Mouse (Mus musculus) cerebellum, postnatal 4 days (tissue): ENCODE results near the gene Ccdc43.
A peak's percentile ranks its signal among the peaks of the same experiment; 100 is the strongest.
"Not testable (repeated sequence)": the region's sequence is repeated elsewhere in the genome, so short reads cannot be mapped to it uniquely, and the experiment has no call there.

Experiments used
- DNase-seq, 2 experiments: peaks; one replicate each; pipeline ENCODE4 v3.0.0; 2022; ENCODE audit warnings: low spot score in 2 of 2, mixed read lengths in 1 of 2

Ccdc43 gene

GRCm38 (mm10) chr11:102697338-102698017, at the start of gene Ccdc43:
Ccdc43 (minus strand) TSS chr11:102697782.
- DNase-seq = peak; percentile 59 to 79

- peak in 1 of 2 experiments; percentile 3 for DNase-seq
These were observed 47.2 kb upstream of the Ccdc43 start for GRCm38 (mm10) chr11:102744746-102745145.

GRCm38 (mm10) chr11:102742843-102743242, 45.3 kb upstream of the Ccdc43 start:
- DNase-seq = no peak

- peak in 1 of 2 experiments; percentile 52 for DNase-seq
These were observed 44.5 kb upstream of the Ccdc43 start for GRCm38 (mm10) chr11:102742066-102742465.

GRCm38 (mm10) chr11:102741129-102741950, 43.8 kb upstream of the Ccdc43 start:
- DNase-seq = peak in 1 of 2 experiments; percentile 72

- no peak for DNase-seq
These were observed 43.1 kb upstream of the Ccdc43 start for GRCm38 (mm10) chr11:102740634-102741033.

GRCm38 (mm10) chr11:102739278-102739966, 41.8 kb upstream of the Ccdc43 start:
- DNase-seq = peak in 1 of 2 experiments; percentile 77

GRCm38 (mm10) chr11:102738046-102738445, 40.5 kb upstream of the Ccdc43 start:
- DNase-seq = no peak

- no peak for DNase-seq
These were observed 37.4 kb upstream of the Ccdc43 start for GRCm38 (mm10) chr11:102734961-102735360.

- DNase-seq = no peak
These were observed 35.6 kb upstream of the Ccdc43 start for GRCm38 (mm10) chr11:102733146-102733545.

- no peak for DNase-seq
These were observed 33.8 kb upstream of the Ccdc43 start for GRCm38 (mm10) chr11:102731366-102731765.

GRCm38 (mm10) chr11:102729835-102730234, 32.3 kb upstream of the Ccdc43 start:
- DNase-seq = no peak

GRCm38 (mm10) chr11:102728614-102729013, 31.0 kb upstream of the Ccdc43 start:
- DNase-seq = peak in 1 of 2 experiments; percentile 32

GRCm38 (mm10) chr11:102725574-102725973, 28.0 kb upstream of the Ccdc43 start:
- DNase-seq = peak in 1 of 2 experiments; percentile 26

GRCm38 (mm10) chr11:102716135-102716534, 18.6 kb upstream of the Ccdc43 start:
- no peak for DNase-seq

- DNase-seq = not testable (repeated sequence)
These were observed 17.0 kb upstream of the Ccdc43 start for GRCm38 (mm10) chr11:102714578-102714977.

GRCm38 (mm10) chr11:102712411-102712810, 14.8 kb upstream of the Ccdc43 start:
- DNase-seq = no peak

- DNase-seq = not testable (repeated sequence)
These were observed 4.6 kb upstream of the Ccdc43 start for GRCm38 (mm10) chr11:102702206-102702605.

- no peak for DNase-seq
These were observed 465 bp upstream of the Ccdc43 start for GRCm38 (mm10) chr11:102698018-102698476.

GRCm38 (mm10) chr11:102695289-102695688, 2.3 kb downstream of the Ccdc43 start:
- DNase-seq = no peak

GRCm38 (mm10) chr11:102690162-102690561, 7.4 kb downstream of the Ccdc43 start:
- peak; percentile 50 to 80 for DNase-seq
